Mouse (Mus musculus) liver, embryonic 11.5 days (tissue): ENCODE measurements around the gene Clba1. TPM values are rescaled to one million over a fixed set of nuclear protein-coding genes. Genes with fewer than 3 reads are reported as not detected.

Source experiments
- ATAC-seq: fragments of 200-750 bp; cut with Nextera tagmentation; replicated peaks from 2 replicates; pipeline ENCODE4 v1.8.0; 2017; ENCODE audit warnings: moderate number of reproducible peaks, mild to moderate bottlenecking, moderate TSS enrichment, moderate library complexity; ENCODE audit not compliant: low FRiP score
- DNase-seq: peaks from one replicate; pipeline ENCODE4 v3.0.0-alpha.2; 2017; ENCODE audit warnings: low spot score
- H3K27ac ChIP-seq: fragments of 300-500 bp; sonication (generic); 2 replicates; pipeline ENCODE4 v1.5.1; 2014; ENCODE audit warnings: mild to moderate bottlenecking, low read depth, low read length, control low read depth
- H3K27me3 ChIP-seq: fragments of 300-500 bp; sonication (generic); replicated peaks from 2 replicates; pipeline ENCODE4 v1.6.1; 2014; ENCODE audit warnings: low read length, mixed read lengths; ENCODE audit not compliant: control insufficient read depth, insufficient read depth
- H3K36me3 ChIP-seq: fragments of 300-500 bp; sonication (generic); 2 replicates; pipeline ENCODE4 v1.6.1; 2014; ENCODE audit warnings: mild to moderate bottlenecking, low read length, moderate library complexity, mixed read lengths; ENCODE audit not compliant: control insufficient read depth, insufficient read depth
- H3K4me1 ChIP-seq: fragments of 300-500 bp; sonication (generic); replicated peaks from 2 replicates; pipeline ENCODE4 v1.6.1; 2014; ENCODE audit warnings: low read length, mixed read lengths; ENCODE audit not compliant: control insufficient read depth, insufficient read depth
- H3K4me2 ChIP-seq: fragments of 300-500 bp; sonication (generic); 2 replicates; pipeline ENCODE4 v1.6.1; 2014; ENCODE audit warnings: mild to moderate bottlenecking, control low read depth, moderate library complexity
- H3K4me3 ChIP-seq: fragments of 300-500 bp; sonication (generic); 2 replicates; pipeline ENCODE4 v1.5.1; 2014; ENCODE audit warnings: low read depth, low read length, control low read depth
- H3K9ac ChIP-seq: fragments of 300-500 bp; sonication (generic); 2 replicates; pipeline ENCODE4 v1.6.1; 2014; ENCODE audit warnings: low read depth, low read length, control low read depth
- H3K9me3 ChIP-seq: fragments of 300-500 bp; sonication (generic); 2 replicates; pipeline ENCODE4 v1.6.1; 2016; ENCODE audit warnings: low read length, inconsistent platforms, mixed read lengths; ENCODE audit not compliant: control insufficient read depth
- WGBS: fragments of 180-500 bp; shearing (Covaris S2); extraction: QIAGEN DNeasy Blood & Tissue Kit; methylation state at CpG from one replicate; pipeline ENCODE4 v1.1.7; 2014; 5-methylcytosine and 5-hydroxymethylcytosine counted together
- polyA plus RNA-seq: library from polyadenylated mRNA; unstranded; fragments of >200 nt; fragmentation: Nextera tagmentation; extraction: Ambion mirVana; gene quantifications from 2 replicates; pipeline ENCODE4 v1.2.1, GENCODE M21; 2014

Gene Clba1
- polyA plus RNA-seq, 1 experiment from 2014 or later = 2.2 TPM

DNA sequence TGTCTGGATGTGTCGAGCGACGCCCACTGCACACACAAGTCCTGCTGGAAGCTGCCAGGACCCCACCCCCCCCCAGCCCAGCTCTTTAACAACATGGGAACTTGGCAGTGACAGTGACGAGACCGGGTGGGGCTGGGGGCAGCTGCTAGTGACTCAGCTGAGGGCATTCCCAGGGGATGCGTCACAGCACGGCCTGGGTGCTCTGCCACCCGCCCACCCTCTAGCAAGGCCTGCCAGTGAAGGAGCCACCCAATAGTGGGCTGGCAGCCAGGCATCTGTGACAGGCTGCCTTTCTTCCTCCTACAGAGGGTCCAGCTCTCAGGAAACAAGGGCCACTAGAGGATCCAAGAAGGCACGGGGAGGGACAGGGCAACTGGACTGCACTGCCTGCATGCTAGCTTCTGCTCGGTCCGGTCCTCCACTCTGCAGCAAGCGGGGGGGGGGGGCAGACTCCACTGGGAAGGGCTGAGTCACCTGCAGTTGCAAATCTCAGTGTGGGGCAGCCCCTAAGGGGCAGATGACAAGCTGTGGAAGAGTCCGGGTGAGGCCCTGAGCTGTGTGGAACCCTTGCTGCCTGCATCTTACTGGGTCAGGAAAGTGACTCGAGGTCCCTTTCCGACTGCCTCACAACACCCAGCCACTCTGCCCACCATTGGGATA is 10.9 kb upstream of the Clba1 start:
- DNase-seq = no peak
- peaks cover 16% of the 10 kb centered on the region for H3K4me1 ChIP-seq
- H3K4me3 ChIP-seq = no peak overlapping the region
- no peak for ATAC-seq
- H3K9me3 ChIP-seq = no peaks in the 10 kb centered on the region
- no peak overlapping the region for H3K4me2 ChIP-seq
- no peak overlapping the region for H3K27ac ChIP-seq
- H3K9ac ChIP-seq = no peak overlapping the region
- WGBS = 64% methylated on average over 15 of the region's 15 CpGs
- peaks cover 33% of the 10 kb centered on the region for H3K27me3 ChIP-seq
- H3K36me3 ChIP-seq = no peaks in the 10 kb centered on the region

- Histone ChIP-seq H3K9ac (no peak overlapping the region), H3K4me1 (peaks cover 16% of the 10 kb centered on the region), H3K9me3 (no peaks in the 10 kb centered on the region), H3K27me3 (peaks cover 38% of the 10 kb centered on the region), H3K4me3 (no peak overlapping the region), H3K4me2 (no peak overlapping the region), H3K27ac (no peak overlapping the region), H3K36me3 (no peaks in the 10 kb centered on the region)
- no peak for DNase-seq
- ATAC-seq = no peak
- 44% methylated on average over 5 of the region's 5 CpGs for WGBS
These were observed 10.4 kb upstream of the Clba1 start for GRCm38 (mm10) chr12:112798332-112798681.

- H3K4me1 ChIP-seq = peaks cover 16% of the 10 kb centered on the region
These were observed 10.0 kb upstream of the Clba1 start for GRCm38 (mm10) chr12:112798716-112799115.

DNA sequence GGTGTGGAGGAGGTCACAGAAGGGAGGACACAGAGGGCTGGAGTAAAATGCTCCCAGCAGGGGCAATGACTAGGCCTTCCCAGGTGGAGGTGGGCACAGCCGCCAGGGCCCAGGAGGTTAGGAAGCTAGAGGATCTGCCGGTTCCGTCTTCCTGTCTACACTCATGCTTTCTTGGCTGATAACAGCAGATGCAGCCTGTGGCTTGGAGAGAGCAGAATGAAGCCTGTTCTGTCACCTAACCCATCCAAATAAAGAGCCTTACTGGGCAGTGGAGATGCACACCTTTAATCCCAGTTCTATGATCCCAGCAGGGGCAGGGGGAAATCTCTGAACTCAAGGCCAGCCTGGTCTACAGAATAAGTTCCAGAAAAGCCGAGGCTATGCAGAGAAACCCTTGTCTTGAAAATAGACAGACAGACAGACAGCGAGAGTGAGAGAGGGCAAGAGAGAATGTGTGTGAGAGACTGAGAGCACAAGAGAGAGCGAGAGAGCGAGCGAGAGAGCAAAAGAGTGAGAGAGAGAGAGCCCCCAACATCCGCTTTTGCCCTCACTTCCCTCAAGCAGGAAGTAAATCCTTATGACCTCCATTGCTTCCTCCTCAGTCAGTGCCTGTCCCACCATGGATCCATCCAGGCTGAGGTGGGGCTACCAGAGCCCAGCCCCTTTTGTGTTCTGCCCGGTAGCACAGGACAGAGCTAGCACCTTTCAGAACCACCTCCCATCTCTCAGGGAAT is 9.3 kb upstream of the Clba1 start:
- H3K4me2 ChIP-seq = no peak overlapping the region
- DNase-seq = no peak
- H3K9ac ChIP-seq = no peak overlapping the region
- no peak overlapping the region for H3K4me3 ChIP-seq
- H3K4me1 ChIP-seq = peaks cover 13% of the 10 kb centered on the region
- no peak for ATAC-seq
- 73% methylated on average over 10 of the region's 10 CpGs for WGBS
- no peaks in the 10 kb centered on the region for H3K36me3 ChIP-seq
- H3K9me3 ChIP-seq = no peaks in the 10 kb centered on the region
- peaks cover 49% of the 10 kb centered on the region for H3K27me3 ChIP-seq
- no peak overlapping the region for H3K27ac ChIP-seq

More at GRCm38 (mm10) chr12:112798716-112799115, 10.0 kb upstream of the Clba1 start:
- DNase-seq = no peak
- Histone ChIP-seq H3K4me2 (no peak overlapping the region), H3K4me3 (no peak overlapping the region), H3K9me3 (no peaks in the 10 kb centered on the region), H3K36me3 (no peaks in the 10 kb centered on the region), H3K27me3 (peaks cover 43% of the 10 kb centered on the region), H3K9ac (no peak overlapping the region), H3K27ac (no peak overlapping the region)
- ATAC-seq = no peak
- 65% methylated on average over 5 of the region's 5 CpGs for WGBS

DNA sequence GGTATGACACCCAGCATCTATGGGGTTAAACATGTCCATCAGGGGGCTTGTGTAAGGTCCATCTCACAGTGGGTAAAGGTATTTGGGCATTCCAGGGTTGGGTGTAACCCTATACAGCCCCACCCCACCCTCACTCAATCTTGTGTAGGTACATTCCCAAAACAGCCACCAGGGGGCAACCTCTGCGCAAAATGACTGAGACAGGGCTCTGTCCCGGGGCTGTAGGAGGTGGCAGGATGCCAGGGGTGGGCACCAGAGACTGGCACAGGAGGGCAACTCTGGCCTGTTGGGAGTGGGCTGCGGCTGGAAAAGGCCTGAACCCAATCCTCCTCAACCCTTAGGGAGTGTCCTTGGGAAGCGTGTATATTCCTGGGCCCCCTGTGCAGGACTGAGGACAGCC is 8.3 kb upstream of the Clba1 start:
- Histone ChIP-seq H3K27ac (no peak overlapping the region), H3K9me3 (no peaks in the 10 kb centered on the region), H3K4me2 (no peak overlapping the region), H3K36me3 (no peaks in the 10 kb centered on the region), H3K9ac (no peak overlapping the region), H3K4me1 (peaks cover 13% of the 10 kb centered on the region), H3K27me3 (peaks cover 59% of the 10 kb centered on the region), H3K4me3 (no peak overlapping the region)
- peak; percentile 44 for ATAC-seq
- WGBS = 6% methylated on average over 4 of the region's 4 CpGs
- peak; percentile 68 for DNase-seq

DNA sequence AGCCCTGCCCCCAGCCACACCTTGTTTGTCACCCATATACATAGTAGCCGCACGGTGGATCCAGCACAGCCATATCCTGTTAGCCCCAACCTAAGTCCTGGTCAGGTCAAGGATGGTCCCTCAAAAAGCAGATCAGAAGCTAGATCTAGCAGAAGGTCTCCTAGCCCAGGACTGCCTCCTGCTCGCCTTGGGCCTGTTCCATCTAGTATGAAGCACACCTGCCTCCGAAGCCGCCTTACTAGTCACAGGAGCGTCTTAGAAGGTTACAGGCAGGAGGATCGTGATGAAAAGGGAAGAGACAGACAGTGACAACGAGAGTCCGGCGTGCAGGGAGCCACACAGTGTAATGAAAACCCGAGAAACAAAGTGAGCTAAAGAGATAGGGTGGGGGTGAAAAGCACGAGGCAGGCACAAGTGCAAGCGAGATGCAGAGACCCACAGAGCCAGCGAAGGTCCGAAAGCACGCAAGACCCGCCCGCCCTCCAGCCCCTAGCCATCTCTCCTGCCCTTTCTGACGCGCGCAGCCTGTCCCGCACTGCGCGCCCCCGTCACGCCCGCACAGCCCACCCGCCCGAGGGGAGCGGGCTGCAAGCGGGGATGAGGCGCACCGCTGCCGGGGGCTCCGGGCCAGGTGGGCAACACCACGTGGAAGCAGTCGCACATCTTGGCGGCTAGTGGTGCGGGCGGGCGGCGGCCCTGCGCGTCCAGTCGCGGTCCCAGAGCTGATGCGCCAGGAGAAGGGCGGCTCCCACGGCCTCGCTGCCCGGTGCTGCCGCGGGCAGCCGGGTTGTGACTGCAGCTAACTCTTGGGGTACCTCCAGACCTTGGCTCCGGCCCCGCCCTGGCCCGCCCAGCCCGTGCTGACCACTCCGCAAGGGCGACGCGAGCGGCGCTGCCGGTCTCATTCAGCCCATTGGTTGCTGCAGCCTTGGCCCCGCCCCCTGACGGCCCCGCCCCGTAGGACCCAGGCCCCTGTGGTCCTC is 6.6 kb upstream of the Clba1 start, which contains the start of gene Ahnak2:
Ahnak2 (minus strand) TSS at position 794 of the 983 bp plus-strand sequence.
- Histone ChIP-seq H3K36me3 (no peaks in the 10 kb centered on the region), H3K4me1 (peaks cover 10% of the 10 kb centered on the region; the same call in 1 of the 2 replicates), H3K27ac (no peak within 1 kb of the TSS), H3K27me3 (peaks cover 54% of the 10 kb centered on the region), H3K9me3 (no peaks in the 10 kb centered on the region), H3K4me3 (peak within 1 kb of the TSS; percentile 41), H3K9ac (no peak within 1 kb of the TSS), H3K4me2 (peak within 1 kb of the TSS; percentile 85)
- DNase-seq (peak; percentile 64), ATAC-seq (peak; percentile 52)
- 3% methylated on average over 68 of the region's 69 CpGs for WGBS

GRCm38 (mm10) chr12:112802917-112803316 is 5.8 kb upstream of the Clba1 start:
- no peaks in the 10 kb centered on the region for H3K9me3 ChIP-seq
- H3K4me3 ChIP-seq = no peak overlapping the region
- WGBS = 13% methylated on average over 3 of the region's 3 CpGs
- no peak overlapping the region for H3K27ac ChIP-seq
- ATAC-seq (no peak), DNase-seq (no peak)
- no peaks in the 10 kb centered on the region for H3K36me3 ChIP-seq
- peaks cover 10% of the 10 kb centered on the region; the same call in 1 of the 2 replicates for H3K4me1 ChIP-seq
- no peak overlapping the region; the same call in 1 of the 2 replicates for H3K4me2 ChIP-seq
- H3K27me3 ChIP-seq = peaks cover 55% of the 10 kb centered on the region
- H3K9ac ChIP-seq = no peak overlapping the region

DNA sequence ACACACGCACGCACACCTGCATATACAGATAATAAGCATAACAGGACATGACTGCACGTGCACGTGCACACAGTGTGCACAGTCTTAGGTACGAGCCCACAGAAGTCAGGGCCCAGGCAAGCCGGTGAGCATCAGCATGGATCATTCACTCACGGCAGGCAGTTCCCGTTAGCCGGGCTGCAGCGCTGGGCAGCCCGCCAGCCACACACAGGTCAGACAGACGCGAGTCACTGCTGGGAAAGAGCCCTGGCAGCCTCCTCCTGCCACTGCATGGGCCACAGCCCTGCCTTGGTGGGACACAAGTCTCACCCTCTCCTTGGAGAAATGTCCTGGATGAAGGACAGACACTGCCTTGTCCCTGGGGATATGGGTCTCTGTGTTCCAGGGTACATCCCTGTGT is 4.7 kb upstream of the Clba1 start:
- no peak for DNase-seq

More for the DNA sequence above, 4.7 kb upstream of the Clba1 start:
- Histone ChIP-seq H3K4me1 (peaks cover 14% of the 10 kb centered on the region), H3K36me3 (no peaks in the 10 kb centered on the region), H3K9ac (no peak overlapping the region), H3K27ac (no peak overlapping the region), H3K4me2 (no peak overlapping the region), H3K27me3 (peaks cover 54% of the 10 kb centered on the region), H3K4me3 (no peak overlapping the region), H3K9me3 (no peaks in the 10 kb centered on the region)
- no peak for ATAC-seq
- WGBS = 59% methylated on average over 13 of the region's 13 CpGs
